Mouse (Mus musculus) forebrain, embryonic 13.5 days (tissue): ENCODE measurements at regions not wholly inside any gene's neighbourhood (a gene's known extent, or its start where the extent isn't known, plus 50 kb on each side); places are given as distances from the start of the nearest gene placed in this dataset.
A peak's percentile ranks its signal among the peaks of the same experiment; 100 is the strongest.

Source experiments
- ATAC-seq: fragments of 200-750 bp; cut with Nextera tagmentation; 2 replicates; pipeline ENCODE4 v1.8.0; 2017
- H3K27ac ChIP-seq: fragments of 300-500 bp; sonication (generic); 2 replicates; pipeline ENCODE4 v1.5.1; 2015; ENCODE audit warnings: inconsistent platforms, mild to moderate bottlenecking, moderate library complexity
- H3K27me3 ChIP-seq: fragments of 300-500 bp; sonication (generic); 2 replicates; pipeline ENCODE4 v1.6.1; 2015; ENCODE audit warnings: mild to moderate bottlenecking, inconsistent platforms
- H3K36me3 ChIP-seq: fragments of 300-500 bp; sonication (generic); 2 replicates; pipeline ENCODE4 v1.6.1; 2015; ENCODE audit warnings: mild to moderate bottlenecking, inconsistent platforms; ENCODE audit not compliant: poor library complexity, severe bottlenecking
- H3K4me1 ChIP-seq: fragments of 300-500 bp; sonication (generic); 2 replicates; pipeline ENCODE4 v1.6.1; 2015; ENCODE audit warnings: inconsistent platforms
- H3K4me2 ChIP-seq: fragments of 300-500 bp; sonication (generic); 2 replicates; pipeline ENCODE4 v1.6.1; 2015; ENCODE audit warnings: inconsistent platforms, mild to moderate bottlenecking, moderate library complexity
- H3K4me3 ChIP-seq: fragments of 300-500 bp; sonication (generic); 2 replicates; pipeline ENCODE4 v1.5.1; 2015; ENCODE audit warnings: mild to moderate bottlenecking, inconsistent platforms
- H3K9ac ChIP-seq: fragments of 300-500 bp; sonication (generic); 2 replicates; pipeline ENCODE4 v1.6.1; 2015; ENCODE audit warnings: mild to moderate bottlenecking, inconsistent platforms
- H3K9me3 ChIP-seq: fragments of 300-500 bp; sonication (generic); replicated peaks from 2 replicates; pipeline ENCODE4 v1.6.1; 2016; ENCODE audit warnings: inconsistent platforms
- WGBS: fragments of 180-500 bp; shearing (Covaris S2); methylation state at CpG from one replicate; pipeline ENCODE4 v1.1.7; 2015; 5-methylcytosine and 5-hydroxymethylcytosine counted together

DNA sequence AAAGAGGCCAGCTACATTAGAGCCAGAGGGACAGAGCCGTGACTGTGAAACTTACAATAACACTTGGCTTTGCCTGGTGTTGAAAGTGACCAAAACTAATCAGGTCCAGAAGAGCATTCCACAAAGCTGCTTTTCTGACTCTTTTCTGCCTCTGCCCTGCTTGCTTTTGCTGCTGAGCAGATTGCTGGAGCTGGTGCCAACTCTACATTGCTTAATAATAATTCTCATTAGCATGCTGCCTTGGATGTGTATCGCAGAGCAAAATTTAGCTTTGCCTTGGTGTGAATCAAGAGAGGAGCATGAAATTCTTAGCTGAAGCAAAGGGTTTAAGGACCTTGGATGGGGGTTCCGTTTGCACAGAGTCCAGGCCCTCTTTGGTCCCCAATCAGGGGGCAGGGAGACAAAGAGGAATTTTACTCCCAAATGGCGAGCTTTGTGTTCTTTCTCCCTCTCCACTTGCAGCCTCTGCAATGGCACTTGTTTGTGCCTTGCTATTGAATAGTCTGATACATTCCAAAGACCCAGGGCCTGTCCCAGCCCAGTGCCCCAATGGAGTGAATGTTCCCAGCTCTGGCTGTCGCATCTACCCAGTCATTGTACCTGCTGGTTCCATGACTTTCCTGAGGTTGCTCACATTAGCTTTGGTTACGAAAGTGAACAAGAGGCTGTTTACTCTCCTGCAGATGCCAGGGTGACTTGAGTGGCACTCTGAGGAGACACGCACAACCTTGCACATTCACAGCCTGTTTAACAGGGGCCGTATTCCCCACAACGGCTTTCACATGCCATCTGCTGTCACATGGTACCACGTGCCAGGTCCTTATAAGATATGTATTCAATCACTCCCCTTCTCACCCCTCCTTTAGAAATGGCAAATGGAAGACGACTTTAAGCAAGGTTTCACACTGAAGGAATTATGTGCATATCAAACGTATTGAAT, 76.9 kb upstream of the Rfx3 start:
- no peaks in the 10 kb centered on the region for H3K9me3 ChIP-seq
- WGBS = 26% methylated on average over 12 of the region's 12 CpGs
- no peak overlapping the region for H3K4me3 ChIP-seq
- H3K9ac ChIP-seq = no peak overlapping the region
- H3K27ac ChIP-seq = peak overlapping the region; percentile 81
- H3K36me3 ChIP-seq = no peaks in the 10 kb centered on the region
- peak overlapping the region; percentile 27 for H3K4me2 ChIP-seq
- peak; percentile 93 for ATAC-seq
- H3K4me1 ChIP-seq = peaks cover 31% of the 10 kb centered on the region
- H3K27me3 ChIP-seq = no peaks in the 10 kb centered on the region

GRCm38 (mm10) chr19:28070386-28070785, 59.4 kb upstream of the Rfx3 start:
- H3K9ac ChIP-seq = no peak overlapping the region
- no peaks in the 10 kb centered on the region for H3K27me3 ChIP-seq
- H3K4me1 ChIP-seq = no peaks in the 10 kb centered on the region
- H3K4me2 ChIP-seq = no peak overlapping the region
- no peak overlapping the region for H3K27ac ChIP-seq
- H3K4me3 ChIP-seq = no peak overlapping the region
- no peaks in the 10 kb centered on the region for H3K36me3 ChIP-seq
- no peak for ATAC-seq
- H3K9me3 ChIP-seq = no peaks in the 10 kb centered on the region
- 88% methylated on average over 3 of the region's 3 CpGs for WGBS
